Mouse (Mus musculus) limb, embryonic 14.5 days (tissue): ENCODE data around the gene Hectd4. TPM values are rescaled to one million over a fixed set of nuclear protein-coding genes. Genes with fewer than 3 reads are reported as not detected.
A peak's percentile ranks its signal among the peaks of the same experiment; 100 is the strongest.
"Not testable (repeated sequence)": the region's sequence is repeated elsewhere in the genome, so short reads cannot be mapped to it uniquely, and the experiment has no call there.

Source experiments
- ATAC-seq: fragments of 200-750 bp; cut with Nextera tagmentation; 2 replicates; pipeline ENCODE4 v1.8.0; 2017; ENCODE audit warnings: low read depth, moderate number of reproducible peaks, moderate TSS enrichment; ENCODE audit not compliant: low FRiP score
- DNase-seq: peaks from one replicate; pipeline ENCODE4 v3.0.0-alpha.2; 2015; ENCODE audit warnings: low spot score
- H3K27ac ChIP-seq: fragments of 300-500 bp; sonication (generic); replicated peaks from 2 replicates; pipeline ENCODE4 v1.5.1; 2014; ENCODE audit warnings: low read depth, mild to moderate bottlenecking, low read length, moderate library complexity, mixed read lengths
- H3K27me3 ChIP-seq: fragments of 300-500 bp; sonication (generic); 2 replicates; pipeline ENCODE4 v1.6.1; 2014; ENCODE audit warnings: low read length, mixed read lengths; ENCODE audit not compliant: control insufficient read depth, insufficient read depth
- H3K36me3 ChIP-seq: fragments of 300-500 bp; sonication (generic); 2 replicates; pipeline ENCODE4 v1.6.1; 2014; ENCODE audit warnings: mild to moderate bottlenecking, low read length, moderate library complexity, mixed read lengths; ENCODE audit not compliant: control insufficient read depth, insufficient read depth
- H3K4me1 ChIP-seq: fragments of 300-500 bp; sonication (generic); 2 replicates; pipeline ENCODE4 v1.6.1; 2014; ENCODE audit warnings: antibody characterized with exemption, low read length, mixed read lengths; ENCODE audit not compliant: control insufficient read depth, insufficient read depth
- H3K4me2 ChIP-seq: fragments of 300-500 bp; sonication (generic); replicated peaks from 2 replicates; pipeline ENCODE4 v1.6.1; 2014; ENCODE audit warnings: low read depth, mild to moderate bottlenecking, low read length, moderate library complexity; ENCODE audit not compliant: severe bottlenecking
- H3K4me3 ChIP-seq: fragments of 300-500 bp; sonication (generic); replicated peaks from 2 replicates; pipeline ENCODE4 v1.5.1; 2014; ENCODE audit warnings: low read length
- H3K9ac ChIP-seq: fragments of 300-500 bp; sonication (generic); 2 replicates; pipeline ENCODE4 v1.6.1; 2014; ENCODE audit warnings: mild to moderate bottlenecking, low read depth, low read length, moderate library complexity; ENCODE audit not compliant: severe bottlenecking
- H3K9me3 ChIP-seq: fragments of 300-500 bp; sonication (generic); 2 replicates; pipeline ENCODE4 v1.6.1; 2016; ENCODE audit warnings: low read length; ENCODE audit not compliant: control insufficient read depth
- POLR2A ChIP-seq: fragments of 200-500 bp; IDR thresholded peaks from 2 replicates; pipeline ENCODE4 v1.8.0; 2012; ENCODE audit warnings: inconsistent platforms, mild to moderate bottlenecking, moderate library complexity, borderline replicate concordance; ENCODE audit not compliant: insufficient read depth, insufficient read length; ENCODE audit errors: extremely low read depth
- WGBS: fragments of 180-500 bp; shearing (Covaris S2); extraction: QIAGEN DNeasy Blood & Tissue Kit; methylation state at CpG from one replicate; pipeline ENCODE4 v1.1.7; 2014; 5-methylcytosine and 5-hydroxymethylcytosine counted together
- polyA plus RNA-seq, 2 experiments: library from polyadenylated mRNA; depleted of rRNA in 1 of 2; stranded (reverse) in 1 of 2; unstranded in 1 of 2; fragments of >200 nt; fragmentation: Nextera tagmentation in 1 of 2; extraction: Ambion mirVana in 1 of 2; gene quantifications; 2 replicates each; pipeline versions ENCODE4 v1.2.1 to v1.2.3; 2012 to 2014

The Hectd4 gene
- polyA plus RNA-seq, 2 experiments: 7.0 to 15.2 TPM

DNA sequence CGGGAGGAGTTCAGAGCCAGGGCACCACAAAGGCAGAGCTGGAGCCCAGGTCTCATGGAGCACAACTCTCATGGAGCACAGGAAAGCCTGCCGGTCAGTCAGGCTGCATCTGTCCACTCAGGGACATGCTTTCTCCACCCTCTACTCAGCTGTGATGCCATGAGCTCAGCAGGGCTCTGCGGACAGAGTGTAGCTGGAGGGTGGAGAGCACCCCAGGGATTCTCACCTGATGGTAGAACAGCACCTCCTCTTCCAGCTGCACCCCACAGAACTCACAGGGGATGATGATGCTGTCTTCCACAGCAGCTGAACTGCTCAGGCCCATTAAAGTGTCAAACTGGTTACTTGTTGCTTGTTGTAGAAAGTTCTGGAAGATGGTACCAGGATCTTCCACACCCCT is 154.8 kb downstream of the Hectd4 start:
- H3K27ac ChIP-seq: no peak overlapping the region
- H3K4me3 ChIP-seq: no peak overlapping the region
- TF ChIP-seq POLR2A: no peak
- no peak for DNase-seq
- H3K9me3 ChIP-seq: no peaks in the 10 kb centered on the region
- no peak overlapping the region for H3K4me2 ChIP-seq
- 89% methylated on average over 3 of the region's 3 CpGs for WGBS
- H3K36me3 ChIP-seq: peaks cover 84% of the 10 kb centered on the region
- H3K9ac ChIP-seq: no peak overlapping the region
- H3K27me3 ChIP-seq: no peaks in the 10 kb centered on the region
- H3K4me1 ChIP-seq: no peaks in the 10 kb centered on the region
- no peak for ATAC-seq

DNA sequence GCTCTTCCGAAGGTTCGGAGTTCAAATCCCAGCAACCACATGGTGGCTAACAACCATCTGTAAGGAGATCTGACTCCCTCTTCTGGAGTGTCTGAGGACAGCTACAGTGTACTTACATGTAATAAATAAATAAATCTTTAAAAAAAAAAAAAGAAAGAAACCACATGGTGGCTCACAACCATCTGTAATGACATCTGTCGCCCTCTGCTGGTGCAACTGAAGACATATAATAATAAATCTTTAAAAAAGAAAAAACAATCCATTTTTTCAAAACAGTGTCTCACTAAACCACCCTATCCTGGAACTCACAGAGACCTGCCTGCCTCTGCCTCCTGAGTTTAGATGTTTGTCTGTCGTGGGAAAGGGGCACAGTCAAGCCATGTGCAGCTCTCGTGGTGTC is 157.0 kb downstream of the Hectd4 start:
- not testable (repeated sequence) for H3K4me2 ChIP-seq, H3K27me3 ChIP-seq, H3K4me1 ChIP-seq, H3K4me3 ChIP-seq, ATAC-seq, H3K27ac ChIP-seq, H3K9ac ChIP-seq, H3K9me3 ChIP-seq
- peaks cover 90% of the 10 kb centered on the region for H3K36me3 ChIP-seq
- WGBS: 79% methylated on average over 5 of the region's 5 CpGs
- peak; percentile 58 for DNase-seq

DNA sequence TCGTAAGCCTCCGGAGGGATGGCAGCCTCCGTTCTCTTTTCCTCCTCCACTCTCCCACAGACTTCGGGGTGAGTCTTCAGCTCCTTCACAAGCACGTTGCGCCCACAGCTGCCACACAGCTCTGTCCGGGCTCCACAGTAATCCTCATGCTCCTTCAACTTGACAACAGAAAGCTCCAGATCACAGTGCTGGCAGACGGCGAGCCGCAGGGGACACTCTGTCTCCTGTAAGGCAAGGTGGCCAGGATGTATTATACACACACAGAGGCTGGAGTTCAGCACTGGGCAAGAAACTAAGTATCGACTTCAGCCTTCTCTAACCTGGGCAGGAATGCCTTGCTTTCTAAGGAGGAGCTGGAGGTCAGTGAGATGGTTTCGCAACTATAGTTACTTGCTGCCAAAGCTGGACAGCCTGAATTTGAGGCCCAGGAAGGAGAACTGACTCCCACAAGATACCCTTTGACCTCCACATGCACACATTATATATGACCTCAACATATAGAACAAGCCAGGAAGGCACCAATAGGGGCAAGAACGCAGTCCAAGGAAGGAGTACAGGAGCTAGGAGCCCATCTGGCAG is 158.7 kb downstream of the Hectd4 start:
- TF ChIP-seq POLR2A: no peak
- Histone ChIP-seq H3K4me3 (no peak overlapping the region), H3K36me3 (peaks cover 80% of the 10 kb centered on the region), H3K27me3 (no peaks in the 10 kb centered on the region), H3K4me2 (no peak overlapping the region), H3K4me1 (peaks cover 3% of the 10 kb centered on the region; the same call in 1 of the 2 replicates), H3K27ac (no peak overlapping the region), H3K9me3 (peaks cover 6% of the 10 kb centered on the region; the same call in 1 of the 2 replicates), H3K9ac (no peak overlapping the region)
- no peak for DNase-seq
- no peak for ATAC-seq
- 94% methylated on average over 13 of the region's 13 CpGs for WGBS

DNA sequence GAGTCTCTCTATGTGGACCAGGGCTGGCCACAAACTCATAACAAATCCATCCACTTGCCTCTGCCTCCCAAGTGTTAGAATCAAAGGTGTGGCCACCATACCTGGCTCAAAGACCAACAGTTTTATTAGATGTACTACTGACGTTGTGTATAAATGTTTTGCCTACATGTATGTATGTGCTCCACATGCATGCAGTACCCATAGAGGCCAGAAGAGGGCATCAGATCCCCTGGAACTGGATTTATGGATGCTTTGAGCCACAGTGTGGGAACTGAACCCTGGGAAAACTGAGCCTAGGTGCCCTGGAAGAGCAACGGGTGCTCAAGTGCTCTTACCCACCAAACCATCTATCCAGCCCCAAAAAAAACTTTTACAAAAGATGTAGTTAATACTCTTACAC is 160.7 kb downstream of the Hectd4 start:
- peaks cover 11% of the 10 kb centered on the region; the same call in 1 of the 2 replicates for H3K4me1 ChIP-seq
- no peak overlapping the region for H3K4me3 ChIP-seq
- H3K9me3 ChIP-seq: peaks cover 6% of the 10 kb centered on the region; the same call in 1 of the 2 replicates
- H3K36me3 ChIP-seq: peaks cover 64% of the 10 kb centered on the region
- no peaks in the 10 kb centered on the region for H3K27me3 ChIP-seq
- WGBS: 86% methylated on average over 2 of the region's 2 CpGs
- no peak overlapping the region for H3K27ac ChIP-seq
- ATAC-seq (no peak), DNase-seq (no peak)
- H3K9ac ChIP-seq: no peak overlapping the region
- no peak overlapping the region for H3K4me2 ChIP-seq
- no peak for TF ChIP-seq POLR2A

DNA sequence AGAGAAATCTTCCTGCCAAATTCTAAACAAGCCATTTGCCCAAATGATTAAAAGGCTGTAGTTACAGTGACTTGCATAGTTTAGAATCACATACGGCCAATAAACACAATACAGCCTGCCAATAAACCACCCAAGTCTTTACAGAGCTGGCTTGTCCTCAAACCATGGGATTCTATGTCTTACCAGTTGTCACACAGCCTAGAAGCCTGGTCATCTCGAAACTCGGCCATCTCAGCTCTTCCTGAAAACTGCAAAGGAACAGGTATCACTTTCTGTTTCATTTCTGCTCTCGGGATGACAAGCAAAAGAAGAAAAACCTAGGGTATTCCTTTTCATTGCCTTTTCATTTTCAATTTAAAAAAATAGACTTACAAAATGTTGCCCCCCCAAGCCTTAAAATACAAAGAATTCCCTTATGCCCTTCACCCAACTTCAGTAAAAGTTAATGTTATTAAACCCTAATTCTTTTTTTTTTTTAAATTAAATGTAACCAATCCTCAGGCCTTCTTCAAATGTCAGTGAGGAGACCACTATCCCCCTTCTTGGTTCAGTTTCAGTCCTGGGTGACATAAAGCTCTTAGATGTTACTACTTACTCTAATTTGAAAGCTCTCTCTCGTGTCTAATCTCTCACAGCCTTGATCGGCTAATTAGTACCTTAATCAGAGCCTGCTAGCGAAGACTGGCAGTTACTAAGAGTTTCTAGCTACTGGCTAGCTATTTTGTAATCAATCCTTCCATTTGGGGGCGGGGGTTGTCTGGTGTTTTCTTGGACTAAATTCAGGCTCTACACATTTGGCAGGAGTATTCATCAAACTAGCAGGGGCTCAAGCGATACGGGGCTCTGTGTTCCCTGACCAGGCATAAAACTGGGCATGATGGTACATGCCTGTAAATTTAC is 164.1 kb downstream of the Hectd4 start:
- Histone ChIP-seq H3K4me2 (peak overlapping the region; percentile 71), H3K27ac (no peak overlapping the region), H3K4me1 (peaks cover 15% of the 10 kb centered on the region; the same call in 1 of the 2 replicates), H3K4me3 (peak overlapping the region; percentile 74), H3K9ac (peak overlapping the region; percentile 79), H3K9me3 (peaks cover 6% of the 10 kb centered on the region; the same call in 1 of the 2 replicates), H3K27me3 (no peaks in the 10 kb centered on the region), H3K36me3 (peaks cover 35% of the 10 kb centered on the region)
- no peak for TF ChIP-seq POLR2A
- ATAC-seq (no peak), DNase-seq (no peak)
- 39% methylated on average over 10 of the region's 10 CpGs for WGBS
